Mouse (Mus musculus): ENCODE results near the gene Wdr25. TPM values are rescaled to one million over a fixed set of nuclear protein-coding genes. Genes with fewer than 3 reads are reported as not detected.

Wdr25 gene
- polyA plus RNA-seq, 1 experiment from 2014 or later: 7.3 TPM

GRCm38 (mm10) chr12:108926606-108927111 is 33.2 kb downstream of the Wdr25 start:
- Histone ChIP-seq H3K4me1 (peaks cover 25% of the 10 kb centered on the region), H3K36me3 (no peaks in the 10 kb centered on the region), H3K9me3 (replicated peaks) (no peaks in the 10 kb centered on the region), H3K27ac (replicated peaks) (no peak overlapping the region), H3K4me3 (no peak overlapping the region), H3K27me3 (ENCODE audit: low read depth, poor library complexity, severe bottlenecking) (no peaks in the 10 kb centered on the region)
- no peak for DNase-seq (ENCODE audit: low spot score)
- 67% methylated on average over 10 of the region's 11 CpGs for WGBS

GRCm38 (mm10) chr12:108928249-108928648 is 34.8 kb downstream of the Wdr25 start:
- WGBS: 94% methylated on average over 2 of the region's 2 CpGs
- Histone ChIP-seq H3K36me3 (no peaks in the 10 kb centered on the region), H3K4me1 (peaks cover 33% of the 10 kb centered on the region), H3K27ac (replicated peaks) (no peak overlapping the region), H3K27me3 (ENCODE audit: low read depth, poor library complexity, severe bottlenecking) (no peaks in the 10 kb centered on the region), H3K4me3 (no peak overlapping the region), H3K9me3 (replicated peaks) (no peaks in the 10 kb centered on the region)
- no peak for DNase-seq (ENCODE audit: low spot score)

- no peak for DNase-seq (ENCODE audit: low spot score)
- Histone ChIP-seq H3K4me1 (peaks cover 36% of the 10 kb centered on the region), H3K36me3 (no peaks in the 10 kb centered on the region), H3K9me3 (replicated peaks) (no peaks in the 10 kb centered on the region), H3K4me3 (no peak overlapping the region), H3K27ac (replicated peaks) (no peak overlapping the region), H3K27me3 (ENCODE audit: low read depth, poor library complexity, severe bottlenecking) (no peaks in the 10 kb centered on the region)
- WGBS: 80% methylated on average over 3 of the region's 3 CpGs
Observed at GRCm38 (mm10) chr12:108929475-108929874, 36.0 kb downstream of the Wdr25 start.

- Histone ChIP-seq H3K4me1 (peaks cover 30% of the 10 kb centered on the region), H3K27me3 (ENCODE audit: low read depth, poor library complexity, severe bottlenecking) (no peaks in the 10 kb centered on the region), H3K27ac (replicated peaks) (peak overlapping the region; percentile 46; the same call in 1 of the 2 replicates), H3K4me3 (no peak overlapping the region), H3K36me3 (no peaks in the 10 kb centered on the region), H3K9me3 (replicated peaks) (no peaks in the 10 kb centered on the region)
- no peak for DNase-seq (ENCODE audit: low spot score)
- 60% methylated on average over 7 of the region's 7 CpGs for WGBS
Observed at GRCm38 (mm10) chr12:108931341-108932053, 38.1 kb downstream of the Wdr25 start.

GRCm38 (mm10) chr12:108932113-108932512 is 38.7 kb downstream of the Wdr25 start:
- no peaks in the 10 kb centered on the region for H3K27me3 ChIP-seq (ENCODE audit: low read depth, poor library complexity, severe bottlenecking)
- H3K36me3 ChIP-seq: no peaks in the 10 kb centered on the region
- H3K4me3 ChIP-seq: no peak overlapping the region
- 56% methylated on average over 2 of the region's 3 CpGs for WGBS
- no peaks in the 10 kb centered on the region for H3K9me3 ChIP-seq (replicated peaks)
- DNase-seq (ENCODE audit: low spot score): no peak
- peaks cover 25% of the 10 kb centered on the region for H3K4me1 ChIP-seq
- H3K27ac ChIP-seq (replicated peaks): no peak overlapping the region

GRCm38 (mm10) chr12:108934231-108934630 is 40.8 kb downstream of the Wdr25 start:
- DNase-seq (ENCODE audit: low spot score): no peak
- H3K9me3 ChIP-seq (replicated peaks): no peaks in the 10 kb centered on the region
- no peaks in the 10 kb centered on the region for H3K36me3 ChIP-seq
- WGBS: 78% methylated on average over 6 of the region's 6 CpGs
- H3K4me1 ChIP-seq: peaks cover 22% of the 10 kb centered on the region
- no peak overlapping the region for H3K4me3 ChIP-seq
- H3K27me3 ChIP-seq (ENCODE audit: low read depth, poor library complexity, severe bottlenecking): no peaks in the 10 kb centered on the region
- H3K27ac ChIP-seq (replicated peaks): no peak overlapping the region

GRCm38 (mm10) chr12:108936834-108937233 is 43.4 kb downstream of the Wdr25 start:
- Histone ChIP-seq H3K27ac (replicated peaks) (no peak overlapping the region; the same call in 1 of the 2 replicates), H3K9me3 (replicated peaks) (no peaks in the 10 kb centered on the region), H3K36me3 (no peaks in the 10 kb centered on the region), H3K4me3 (no peak overlapping the region), H3K27me3 (ENCODE audit: low read depth, poor library complexity, severe bottlenecking) (no peaks in the 10 kb centered on the region), H3K4me1 (peaks cover 12% of the 10 kb centered on the region)
- 82% methylated on average over 6 of the region's 6 CpGs for WGBS
- DNase-seq (ENCODE audit: low spot score): no peak

- 96% methylated on average over 4 of the region's 4 CpGs for WGBS
- Histone ChIP-seq H3K4me1 (0 out of 2 replicates have a peak, but pooled peaks cover 6% of the 10 kb centered on the region), H3K9me3 (replicated peaks) (no peaks in the 10 kb centered on the region), H3K27ac (replicated peaks) (no peak overlapping the region), H3K4me3 (no peak overlapping the region), H3K36me3 (no peaks in the 10 kb centered on the region), H3K27me3 (ENCODE audit: low read depth, poor library complexity, severe bottlenecking) (no peaks in the 10 kb centered on the region)
- DNase-seq (ENCODE audit: low spot score): no peak
Observed at GRCm38 (mm10) chr12:108937506-108937905, 44.1 kb downstream of the Wdr25 start.

- Histone ChIP-seq H3K4me1 (0 out of 2 replicates have a peak, but pooled peaks cover 5% of the 10 kb centered on the region), H3K9me3 (replicated peaks) (no peaks in the 10 kb centered on the region), H3K4me3 (no peak overlapping the region), H3K36me3 (no peaks in the 10 kb centered on the region), H3K27me3 (ENCODE audit: low read depth, poor library complexity, severe bottlenecking) (no peaks in the 10 kb centered on the region), H3K27ac (replicated peaks) (peak overlapping the region; percentile 42; the same call in 1 of the 2 replicates)
- no peak for DNase-seq (ENCODE audit: low spot score)
- WGBS: 89% methylated on average over 5 of the region's 5 CpGs
Observed at GRCm38 (mm10) chr12:108938844-108939243, 45.4 kb downstream of the Wdr25 start.

- Histone ChIP-seq H3K27me3 (ENCODE audit: low read depth, poor library complexity, severe bottlenecking) (no peaks in the 10 kb centered on the region), H3K4me3 (no peak overlapping the region), H3K4me1 (0 out of 2 replicates have a peak, but pooled peaks cover 3% of the 10 kb centered on the region), H3K36me3 (no peaks in the 10 kb centered on the region), H3K9me3 (replicated peaks) (no peaks in the 10 kb centered on the region), H3K27ac (replicated peaks) (peak overlapping the region; percentile 42)
- WGBS: 92% methylated on average over 9 of the region's 9 CpGs
- DNase-seq (ENCODE audit: low spot score): no peak
Observed at GRCm38 (mm10) chr12:108939317-108939716, 45.9 kb downstream of the Wdr25 start.

- WGBS: 44% methylated on average over 1 of the region's 1 CpGs
- Histone ChIP-seq H3K27ac (replicated peaks) (no peak overlapping the region), H3K27me3 (ENCODE audit: low read depth, poor library complexity, severe bottlenecking) (no peaks in the 10 kb centered on the region), H3K4me1 (0 out of 2 replicates have a peak, but pooled peaks cover 3% of the 10 kb centered on the region), H3K4me3 (no peak overlapping the region), H3K9me3 (replicated peaks) (no peaks in the 10 kb centered on the region), H3K36me3 (no peaks in the 10 kb centered on the region)
- no peak for DNase-seq (ENCODE audit: low spot score)
Observed at GRCm38 (mm10) chr12:108940255-108940654, 46.8 kb downstream of the Wdr25 start.

- DNase-seq (ENCODE audit: low spot score): no peak
- H3K27ac ChIP-seq (replicated peaks): no peak overlapping the region
- WGBS: 74% methylated on average over 2 of the region's 2 CpGs
- H3K9me3 ChIP-seq (replicated peaks): no peaks in the 10 kb centered on the region
- H3K27me3 ChIP-seq (ENCODE audit: low read depth, poor library complexity, severe bottlenecking): no peaks in the 10 kb centered on the region
- no peak overlapping the region for H3K4me3 ChIP-seq
- H3K4me1 ChIP-seq: 0 out of 2 replicates have a peak, but pooled peaks cover 3% of the 10 kb centered on the region
- H3K36me3 ChIP-seq: no peaks in the 10 kb centered on the region
Observed at GRCm38 (mm10) chr12:108941282-108941681, 47.9 kb downstream of the Wdr25 start.

- no peak for DNase-seq (ENCODE audit: low spot score)
- H3K36me3 ChIP-seq: no peaks in the 10 kb centered on the region
- H3K4me3 ChIP-seq: no peak overlapping the region
- H3K4me1 ChIP-seq: 0 out of 2 replicates have a peak, but pooled peaks cover 3% of the 10 kb centered on the region
- WGBS: 88% methylated on average over 14 of the region's 14 CpGs
- no peak overlapping the region for H3K27ac ChIP-seq (replicated peaks)
- no peaks in the 10 kb centered on the region for H3K27me3 ChIP-seq (ENCODE audit: low read depth, poor library complexity, severe bottlenecking)
- H3K9me3 ChIP-seq (replicated peaks): no peaks in the 10 kb centered on the region
Observed at GRCm38 (mm10) chr12:108942203-108942923, 48.9 kb downstream of the Wdr25 start.
